Mouse (Mus musculus) testis, adult 2 months (tissue): ENCODE results near the gene Pigf.

Source experiments
- CTCF ChIP-seq: fragments of 200-500 bp; IDR thresholded peaks from 2 replicates; pipeline ENCODE4 v1.5.1; 2012; ENCODE audit warnings: low read depth, mild to moderate bottlenecking, inconsistent platforms, low read length, moderate library complexity; ENCODE audit not compliant: control insufficient read depth, insufficient read depth, insufficient replicate concordance
- POLR2A ChIP-seq: fragments of 200-500 bp; IDR thresholded peaks from 2 replicates; pipeline ENCODE4 v1.6.1; 2012; ENCODE audit warnings: low read depth, mild to moderate bottlenecking, inconsistent platforms, low read length, moderate library complexity; ENCODE audit not compliant: control insufficient read depth

DNA sequence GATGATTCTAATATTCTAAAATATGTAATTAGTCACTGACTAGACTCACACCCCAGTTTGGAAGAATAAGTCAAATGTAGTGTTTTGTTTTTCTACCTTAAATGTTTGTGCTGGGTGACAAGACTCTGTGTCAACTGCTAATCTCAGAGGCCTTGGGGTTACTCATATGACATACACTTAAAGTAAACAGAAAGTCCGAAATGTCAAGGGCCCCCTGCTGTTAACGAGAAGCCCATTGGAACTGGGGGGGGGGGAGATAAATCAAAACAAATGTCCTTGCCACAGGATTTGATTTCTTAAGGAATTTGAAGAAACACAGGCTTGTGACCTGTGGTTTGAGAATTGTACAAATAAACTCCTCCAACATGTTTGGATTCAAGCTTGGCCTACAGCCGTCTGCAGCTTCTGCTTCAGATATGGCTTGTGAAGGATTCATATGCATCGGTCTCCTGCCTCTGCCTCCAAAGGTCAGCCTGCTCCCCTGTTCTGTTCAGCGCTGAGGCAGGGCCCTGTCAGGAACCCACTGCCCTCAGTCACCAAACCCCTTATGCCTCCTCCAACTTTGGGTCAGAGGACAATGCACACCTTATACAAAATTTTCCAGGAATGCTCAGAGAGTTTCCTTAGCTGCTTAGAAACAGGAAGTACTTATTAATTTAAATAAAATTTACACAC, 47.7 kb upstream of the Pigf start:
- TF ChIP-seq CTCF: no peak
- no peak for TF ChIP-seq POLR2A
